Mouse (Mus musculus) cerebellum, adult 11 months (tissue): ENCODE measurements around the gene Vmn2r101.

Source experiments
- DNase-seq: peaks from one replicate; pipeline ENCODE4 v3.0.0; 2022

Vmn2r101 gene

GRCm38 (mm10) chr17:19576927-19577326 lies at the start of gene Vmn2r101:
Gene Vmn2r101, plus strand, starts transcription at chr17:19577227.
- DNase-seq: no peak

GRCm38 (mm10) chr17:19629328-19629727 lies 52.3 kb downstream of the Vmn2r101 start:
- DNase-seq: no peak

GRCm38 (mm10) chr17:19658447-19658846 lies 81.4 kb downstream of the Vmn2r101 start:
- no peak for DNase-seq

- no peak for DNase-seq
Observed at GRCm38 (mm10) chr17:19660028-19660427, 83.0 kb downstream of the Vmn2r101 start, which contains the start of gene Vmn2r102. Gene Vmn2r102, plus strand, starts transcription at chr17:19660328.
